Mouse (Mus musculus): ENCODE data around the gene Pla2g2c.

- no peak for TF ChIP-seq CTCF (IDR thresholded peaks at IDR 0.05; ENCODE audit: extremely low read depth, insufficient read depth, low read length)
- no peak for TF ChIP-seq POLR2A (IDR thresholded peaks at IDR 0.05; ENCODE audit: extremely low read depth, insufficient read depth, low read length)
These were observed 31.4 kb downstream of the Pla2g2c start for GRCm38 (mm10) chr4:138755983-138756382.
